Mouse (Mus musculus) spleen, postnatal 10 days (tissue): ENCODE results near the gene Olfr798.

Source experiments
- DNase-seq, 2 experiments: peaks; one replicate each; pipeline ENCODE4 v3.0.0; 2021 to 2022; ENCODE audit warnings: low spot score in 2 of 2

Gene Olfr798

GRCm38 (mm10) chr10:129627834-129628233, at the start of gene Olfr798:
Olfr798 (minus strand) TSS chr10:129627934.
- no peak for DNase-seq

- no peak for DNase-seq
Measured at GRCm38 (mm10) chr10:129673765-129674164, 46.0 kb upstream of the Olfr798 start, which contains the start of gene Olfr801. Olfr801 (minus strand) TSS chr10:129673865.

GRCm38 (mm10) chr10:129657394-129657793, 29.7 kb upstream of the Olfr798 start, which contains the start of gene Olfr800:
Olfr800 (plus strand) TSS chr10:129657694.
- DNase-seq: no peak

GRCm38 (mm10) chr10:129651763-129652162, 24.0 kb upstream of the Olfr798 start:
- no peak for DNase-seq

- DNase-seq: no peak
Measured at GRCm38 (mm10) chr10:129637184-129637583, 9.4 kb upstream of the Olfr798 start, which contains the start of gene Olfr799. Olfr799 (plus strand) TSS chr10:129637484.

DNA sequence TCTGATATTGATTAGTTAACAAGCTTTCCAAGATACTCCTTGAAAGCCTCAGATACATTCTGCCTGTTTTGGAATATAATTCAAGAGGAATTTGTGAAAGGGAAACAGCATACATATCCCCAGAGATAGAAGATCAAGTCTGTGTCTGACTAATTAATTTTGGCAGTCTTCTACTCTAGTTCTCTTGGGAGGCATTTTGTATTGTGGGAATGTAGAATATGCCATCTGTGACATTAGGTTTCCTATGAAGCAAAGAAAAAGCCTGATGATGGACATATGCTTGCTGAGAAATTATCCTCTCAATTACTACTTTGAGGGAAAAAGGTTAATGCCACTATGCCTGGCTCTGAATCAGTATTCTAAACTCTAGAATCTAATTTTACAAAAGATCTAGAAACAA, 4.5 kb downstream of the Olfr798 start:
- DNase-seq: no peak

DNA sequence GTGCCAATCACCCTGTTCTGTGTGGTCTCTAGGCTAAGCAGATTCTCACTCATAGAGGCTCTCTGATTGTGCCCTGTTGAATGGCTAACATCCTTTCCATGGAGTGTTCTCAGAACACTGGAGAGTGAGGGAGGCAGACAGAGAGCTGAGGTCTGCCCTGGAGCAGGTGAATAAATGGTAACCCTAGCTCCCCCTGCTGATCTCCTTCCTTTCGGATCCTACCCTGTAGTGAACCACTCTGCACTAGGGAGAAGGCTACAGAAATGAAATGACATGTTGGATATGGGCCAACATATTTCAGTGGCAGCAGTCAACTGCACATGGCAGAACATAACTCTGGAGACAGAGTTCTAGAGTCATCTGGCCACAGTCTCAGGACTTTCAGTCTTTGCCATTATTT, 6.0 kb downstream of the Olfr798 start:
- DNase-seq: no peak

GRCm38 (mm10) chr10:129612470-129612869, 15.3 kb downstream of the Olfr798 start, which contains the start of gene Olfr796:
Olfr796 (minus strand) TSS chr10:129612570.
- DNase-seq: no peak

DNA sequence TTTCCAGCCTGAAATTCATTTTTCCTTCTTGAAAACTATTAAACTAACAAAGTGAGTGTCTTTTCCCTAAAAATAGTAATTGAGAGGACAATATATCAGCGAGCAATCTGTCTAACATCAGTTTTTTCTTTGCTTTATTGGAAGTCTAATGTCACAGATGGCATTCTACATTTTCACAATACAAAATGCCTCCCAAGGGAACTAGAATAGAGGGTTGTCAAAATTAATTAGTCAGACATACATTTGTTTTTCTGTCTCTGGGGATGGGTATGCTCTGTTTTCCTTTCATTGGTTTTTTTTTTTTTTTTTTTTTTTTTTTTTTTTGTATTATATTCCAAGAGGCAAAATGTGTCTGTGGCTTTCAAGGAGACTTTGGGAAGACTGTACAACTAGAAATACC, 50.7 kb downstream of the Olfr798 start:
- no peak for DNase-seq
